Mouse (Mus musculus): ENCODE results near the gene Cdyl.

Gene Cdyl

DNA sequence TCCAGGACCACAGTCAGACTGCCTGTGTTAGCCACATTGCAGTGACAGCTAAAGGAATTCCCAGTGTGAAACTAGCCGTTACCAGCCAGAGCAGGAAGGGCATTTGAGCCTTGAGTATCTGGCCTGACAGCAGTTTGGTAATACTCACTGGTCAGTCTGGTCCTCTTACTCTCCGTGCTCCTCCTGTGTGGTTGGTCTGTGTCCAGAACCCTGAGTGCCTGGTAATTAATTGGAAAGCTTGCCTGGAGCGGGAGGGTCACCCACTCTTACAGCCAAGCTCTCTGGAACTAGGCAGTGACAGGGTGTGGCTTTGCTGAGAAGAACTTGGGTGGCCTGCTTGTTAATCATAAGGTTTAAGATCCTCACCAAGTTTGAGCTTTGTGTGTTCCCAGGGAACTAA lies 189.1 kb downstream of the Cdyl start:
- peak; percentile 55 for DNase-seq

DNA sequence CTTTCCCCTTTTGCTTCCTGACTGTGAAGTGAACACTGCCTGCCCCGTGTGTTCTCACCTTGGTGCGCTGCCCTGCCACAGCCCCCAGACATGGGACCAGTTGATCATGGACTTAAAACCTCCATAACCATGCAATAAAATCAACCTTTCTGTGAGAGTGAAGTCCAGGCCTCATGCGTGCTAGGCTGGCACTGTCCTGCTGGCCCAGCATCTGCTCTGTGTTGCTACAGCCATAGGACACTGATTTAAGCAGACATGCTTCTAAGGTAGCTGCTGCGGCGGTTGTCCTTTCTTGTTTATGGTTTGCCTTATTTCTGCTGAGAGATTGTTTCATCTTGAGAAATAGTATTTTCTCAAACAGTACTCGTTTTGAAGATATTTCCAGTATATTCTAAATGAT lies 191.9 kb downstream of the Cdyl start:
- DNase-seq = peak; percentile 32

DNA sequence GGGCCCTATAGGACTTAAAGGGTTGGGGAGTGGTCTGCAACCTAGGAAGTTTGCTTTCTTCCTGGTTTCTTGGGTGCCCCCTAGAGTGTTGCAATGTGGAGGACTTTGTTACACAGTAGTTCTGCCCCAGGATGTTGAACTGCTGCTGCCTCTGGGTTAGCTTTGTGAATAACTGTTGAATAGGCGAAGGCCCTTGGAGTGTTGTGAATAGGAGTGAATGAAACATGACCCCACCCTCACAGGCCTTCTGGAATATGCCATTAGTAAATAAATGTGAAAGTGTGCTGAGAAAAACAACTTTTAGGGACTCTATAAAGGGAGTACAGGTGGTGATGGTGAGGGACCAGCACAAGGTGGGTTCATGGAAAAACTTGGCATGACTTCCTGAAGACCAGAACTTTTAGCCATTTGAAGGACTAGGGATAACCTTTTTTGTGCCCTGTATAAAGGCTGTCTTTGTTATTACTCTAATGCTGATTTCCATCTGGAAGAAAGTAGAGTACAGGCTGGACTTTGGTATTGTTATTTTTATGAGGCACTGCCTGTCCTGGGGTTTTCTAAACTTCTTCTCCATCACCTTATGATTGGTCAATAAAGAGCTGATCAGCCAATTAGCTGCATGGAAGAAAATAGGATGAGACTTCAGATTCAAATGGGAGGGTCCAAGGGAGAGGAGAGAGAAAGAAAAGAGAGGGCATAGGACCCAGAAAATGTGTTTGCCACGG lies 193.4 kb downstream of the Cdyl start:
- DNase-seq = no peak

DNA sequence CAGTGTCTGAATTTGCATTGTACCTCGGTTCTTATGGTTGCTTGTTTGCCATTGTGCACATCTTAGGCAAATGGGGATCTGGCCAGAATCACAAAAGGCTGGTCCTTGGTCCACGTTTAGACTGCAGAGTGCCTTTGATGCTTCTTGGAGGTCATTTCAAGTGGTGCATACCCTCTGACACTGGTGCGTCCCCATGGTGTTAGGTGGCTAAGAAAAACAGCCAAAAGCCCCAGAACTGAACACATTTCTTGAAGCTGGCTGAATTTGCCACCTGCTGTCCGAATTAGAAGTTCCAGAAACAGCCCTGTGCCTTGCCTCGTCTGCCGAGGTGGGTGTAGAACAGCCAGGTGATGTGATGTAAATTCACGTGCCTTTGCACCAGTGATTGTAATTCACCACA lies 197.9 kb downstream of the Cdyl start:
- no peak for DNase-seq

DNA sequence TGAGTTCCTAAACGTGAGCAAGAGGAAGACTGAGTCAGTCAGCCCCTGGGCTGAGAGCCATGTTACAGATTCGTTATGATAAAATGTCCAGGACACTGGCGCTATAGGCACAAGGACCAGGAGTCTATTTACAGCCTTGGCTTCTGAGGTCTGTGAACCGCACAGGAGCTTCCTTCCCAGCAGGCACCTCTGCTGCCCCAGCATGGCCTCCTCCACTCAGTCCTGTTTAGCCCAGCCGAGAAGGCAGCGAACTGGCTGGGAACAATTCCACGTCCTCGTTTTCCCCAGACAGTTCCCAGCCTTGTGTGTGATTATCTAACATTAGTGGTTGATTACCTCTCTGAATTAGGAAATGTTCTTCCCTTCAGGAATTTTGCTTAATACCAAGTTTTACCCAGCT lies 201.3 kb downstream of the Cdyl start:
- peak; percentile 45 for DNase-seq

DNA sequence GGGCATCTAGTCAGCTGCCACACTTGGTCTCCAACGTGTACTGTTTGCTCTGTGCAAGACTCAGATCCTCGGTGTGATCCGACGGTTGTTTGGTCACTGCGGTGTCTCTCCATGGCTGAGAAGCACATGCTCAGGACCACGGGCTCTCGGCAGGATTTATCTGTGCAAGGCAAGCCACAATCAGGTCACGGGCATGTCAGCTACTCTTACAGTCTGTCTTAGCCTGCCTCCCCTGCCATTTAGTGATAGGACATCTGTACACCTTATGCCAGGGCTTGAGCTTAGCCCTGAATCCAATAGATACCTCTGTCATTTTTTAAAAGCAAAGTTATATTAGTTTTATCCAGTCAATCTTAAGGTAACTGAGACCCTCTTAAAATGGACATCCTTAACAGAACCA lies 211.0 kb downstream of the Cdyl start:
- DNase-seq = no peak

DNA sequence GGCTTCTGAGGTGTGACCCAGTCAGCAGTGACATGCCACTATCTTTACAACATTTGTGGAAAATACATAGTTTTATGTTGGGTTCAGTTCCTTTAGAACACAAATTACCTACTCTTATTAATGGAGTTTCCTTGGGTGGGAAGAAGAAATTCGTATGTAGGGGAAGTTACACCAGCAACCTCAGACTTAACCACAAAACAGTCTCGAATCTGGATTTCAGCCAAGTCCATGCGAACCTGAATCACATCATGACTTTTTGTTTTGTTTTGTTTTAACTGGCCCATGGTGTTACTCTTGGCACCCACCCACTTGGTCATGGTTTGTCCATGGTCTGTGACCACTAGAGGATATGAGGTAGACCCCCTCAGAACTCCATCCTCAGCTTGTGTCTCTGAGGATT lies 211.5 kb downstream of the Cdyl start:
- DNase-seq = no peak

DNA sequence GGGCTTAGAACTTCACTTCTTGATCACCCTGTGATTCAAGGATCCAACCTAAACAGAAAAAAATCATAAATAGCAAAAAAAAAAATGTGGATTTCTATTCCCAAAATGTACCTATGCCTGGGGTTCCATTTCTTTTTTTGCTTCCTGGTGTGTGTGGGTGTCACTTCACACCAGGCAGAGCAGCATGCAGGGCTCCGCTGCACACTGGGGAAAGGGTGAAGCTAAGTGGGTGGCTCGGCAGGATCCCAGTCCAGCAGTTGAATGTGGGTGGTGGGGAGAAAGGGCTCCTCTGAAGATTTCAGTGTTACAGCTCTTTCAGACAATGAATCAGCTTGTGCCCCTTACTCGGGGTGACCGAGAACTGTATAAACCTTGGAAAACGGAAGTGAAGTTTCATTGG lies 215.8 kb downstream of the Cdyl start:
- no peak for DNase-seq

DNA sequence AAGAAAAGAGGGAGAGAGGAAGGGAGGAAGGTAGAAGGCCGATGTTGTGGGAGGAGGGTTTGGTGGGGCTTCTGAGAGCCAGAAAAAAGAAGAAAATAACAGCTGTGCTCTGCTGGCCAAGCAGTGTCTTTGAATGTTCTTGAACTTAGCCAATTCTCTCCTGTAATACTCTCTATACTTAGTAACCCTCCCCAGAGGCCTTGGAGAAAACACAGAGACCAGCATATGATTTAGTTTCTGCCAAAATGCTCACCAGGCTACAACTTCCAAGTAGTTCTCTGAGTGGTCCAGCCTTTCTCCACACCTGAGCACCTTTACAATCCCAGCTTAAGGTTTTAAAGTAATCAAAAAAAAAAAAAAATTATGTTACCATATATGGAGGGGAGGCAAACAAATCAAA lies 218.6 kb downstream of the Cdyl start:
- DNase-seq = no peak

DNA sequence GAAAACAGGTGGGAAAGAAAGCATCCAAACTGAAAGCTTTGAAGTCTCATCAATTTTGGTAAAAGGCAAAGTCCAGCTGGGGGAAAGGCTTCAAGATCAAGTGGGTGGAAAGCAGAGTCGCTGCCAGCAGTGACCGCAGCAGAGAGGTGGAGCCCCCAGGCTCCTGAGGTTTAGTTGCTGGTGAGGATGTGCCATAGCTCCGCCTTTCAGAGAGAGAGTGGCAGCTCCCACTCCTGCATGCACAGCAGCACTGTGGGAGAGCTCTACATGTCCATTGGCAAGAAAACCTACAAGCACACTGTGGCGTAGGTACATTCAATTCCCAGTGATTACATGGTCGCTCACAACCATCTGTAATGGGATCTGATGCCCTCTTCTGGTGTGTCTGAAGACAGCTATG lies 219.4 kb downstream of the Cdyl start:
- no peak for DNase-seq

DNA sequence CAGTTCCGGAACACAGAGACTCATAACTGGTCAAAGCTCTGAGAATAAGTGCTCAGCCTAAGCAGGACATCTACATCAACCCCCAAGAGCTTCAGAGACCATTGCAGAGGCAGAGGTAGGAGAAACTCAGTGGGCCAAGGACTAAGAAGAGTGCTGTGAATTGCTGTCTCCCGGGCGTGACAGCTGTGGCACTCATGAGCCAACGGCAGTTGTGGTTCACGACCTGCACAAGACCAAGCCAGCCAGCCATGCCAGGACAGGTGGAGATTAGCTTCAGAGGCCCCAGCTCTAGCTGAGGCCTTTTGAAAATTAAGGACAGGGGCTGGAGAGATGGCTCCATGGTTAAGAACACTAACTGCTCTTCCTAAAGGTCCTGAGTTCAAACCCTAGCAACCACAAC lies 219.9 kb downstream of the Cdyl start:
- DNase-seq = no peak

DNA sequence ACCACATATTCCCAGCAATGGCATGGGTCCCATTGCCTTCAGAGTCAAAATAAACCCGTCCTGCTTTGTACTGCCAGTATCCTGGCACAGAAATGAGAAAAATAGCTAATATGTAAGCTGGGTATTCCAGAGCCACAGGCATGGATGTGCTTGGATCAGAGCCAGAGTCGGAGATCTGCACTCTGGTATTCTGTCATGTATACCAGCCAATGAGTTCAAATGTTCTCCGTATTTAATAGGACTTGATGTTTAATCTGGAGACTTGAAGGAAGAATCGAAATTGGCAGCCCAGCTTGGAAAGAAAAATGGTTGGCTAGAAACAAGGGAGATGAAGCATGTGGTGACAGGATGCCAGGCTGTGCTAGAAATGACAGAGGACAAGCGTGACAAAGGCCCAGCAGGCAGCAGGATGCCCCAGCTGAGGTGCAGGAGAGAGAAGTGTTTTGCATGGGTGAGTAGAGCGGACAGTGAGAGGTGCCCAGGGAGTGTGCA lies 221.0 kb downstream of the Cdyl start:
- DNase-seq = no peak

DNA sequence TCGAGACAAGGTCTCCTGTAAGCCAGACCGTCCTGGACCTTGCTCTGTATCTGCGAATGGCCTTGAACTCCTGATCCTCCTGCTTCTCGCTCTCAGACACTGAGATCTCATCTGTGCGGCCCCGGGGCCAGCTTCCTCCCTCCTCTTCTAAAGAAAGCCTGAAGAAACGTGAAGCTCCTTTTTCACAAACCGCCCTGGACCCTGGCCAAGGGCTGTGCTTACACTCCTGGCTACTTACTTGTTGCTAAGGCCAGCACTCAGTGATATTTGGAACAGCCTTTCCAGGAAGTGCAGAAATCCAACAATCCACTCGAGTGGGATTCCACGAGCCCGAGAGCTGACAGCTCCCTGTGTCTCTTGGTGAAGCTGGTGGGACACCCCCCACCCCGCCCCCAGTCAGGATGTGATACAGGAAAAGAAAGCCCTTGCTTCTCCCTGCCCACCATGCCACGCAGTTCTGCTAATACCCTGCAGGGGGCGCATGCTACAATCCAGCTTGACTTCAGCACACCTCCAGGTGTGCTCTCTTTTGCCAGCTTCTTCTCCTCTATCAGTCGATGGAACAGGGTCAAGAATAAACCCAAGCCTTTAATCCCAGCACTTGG lies 226.6 kb downstream of the Cdyl start:
- DNase-seq = no peak

DNA sequence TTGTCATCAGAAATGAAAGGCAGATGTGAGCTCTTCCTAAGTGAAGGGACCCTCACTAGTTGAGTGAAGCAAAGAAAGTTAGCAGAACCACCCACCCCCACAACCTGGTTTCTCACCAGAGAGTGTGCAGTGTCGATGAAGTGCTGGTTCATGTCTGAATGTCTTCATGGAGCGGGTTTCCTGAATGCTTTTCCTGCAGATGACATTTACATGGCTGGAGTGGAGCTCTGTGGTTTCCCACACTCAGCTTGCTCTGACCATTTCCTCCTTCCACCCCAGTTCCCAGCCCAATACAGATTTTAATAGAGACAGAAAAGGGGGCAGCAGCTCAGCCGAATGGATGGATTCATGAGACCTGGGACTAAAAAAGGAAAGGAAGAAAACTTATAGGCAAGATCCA lies 233.2 kb downstream of the Cdyl start:
- DNase-seq = no peak

DNA sequence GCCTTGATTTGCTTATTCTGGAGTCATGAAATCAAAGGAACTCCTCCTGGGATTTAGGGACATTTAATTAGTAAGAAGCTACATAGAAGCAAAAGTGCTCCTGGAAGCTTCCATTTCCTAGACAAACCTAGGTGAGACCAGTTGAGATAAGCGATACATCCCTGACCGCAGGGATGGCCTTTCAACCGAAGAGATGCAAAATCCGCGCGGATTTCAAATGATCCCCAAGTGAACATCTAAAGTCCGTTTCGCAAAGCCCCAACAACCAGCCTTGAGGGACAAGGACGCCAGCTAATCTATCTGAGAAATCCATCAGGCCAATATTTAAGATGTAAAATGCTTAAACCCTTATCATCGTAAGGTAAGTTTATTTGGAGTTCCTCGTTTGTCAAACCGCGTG lies 245.7 kb downstream of the Cdyl start:
- no peak for DNase-seq

DNA sequence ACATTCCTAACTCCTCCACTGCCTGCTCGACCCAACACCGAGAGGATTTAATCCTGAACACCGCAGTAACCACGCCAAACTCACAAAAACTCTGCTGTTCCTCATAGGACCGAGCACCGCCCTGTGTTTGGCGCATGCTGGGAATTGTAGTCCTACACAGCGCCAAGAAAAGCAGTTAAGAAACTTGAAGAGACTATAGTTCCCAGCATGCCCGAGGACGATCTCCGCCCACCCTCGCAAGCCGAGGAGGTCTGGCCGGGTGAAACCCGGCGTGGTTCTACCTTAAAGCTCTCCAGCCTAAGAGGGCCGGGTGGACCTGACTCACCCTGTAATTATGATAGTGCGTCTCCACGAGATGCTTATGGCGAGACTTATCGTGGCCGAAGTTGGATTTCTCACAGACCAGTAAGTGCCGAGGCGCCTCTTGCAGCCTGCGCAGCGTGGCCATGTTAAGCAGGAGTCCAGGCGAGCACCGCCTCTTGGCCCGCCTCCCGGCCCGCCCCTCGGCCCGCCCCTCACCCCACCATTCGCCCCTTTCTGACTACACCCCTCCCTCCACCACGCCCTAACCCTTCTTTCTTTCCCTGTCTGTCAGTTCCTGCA lies 246.3 kb downstream of the Cdyl start, which contains the start of gene Rpp40:
Gene Rpp40 (minus strand): TSS at position 481 of the 603 bp plus-strand sequence.
- peak; percentile 90 for DNase-seq

DNA sequence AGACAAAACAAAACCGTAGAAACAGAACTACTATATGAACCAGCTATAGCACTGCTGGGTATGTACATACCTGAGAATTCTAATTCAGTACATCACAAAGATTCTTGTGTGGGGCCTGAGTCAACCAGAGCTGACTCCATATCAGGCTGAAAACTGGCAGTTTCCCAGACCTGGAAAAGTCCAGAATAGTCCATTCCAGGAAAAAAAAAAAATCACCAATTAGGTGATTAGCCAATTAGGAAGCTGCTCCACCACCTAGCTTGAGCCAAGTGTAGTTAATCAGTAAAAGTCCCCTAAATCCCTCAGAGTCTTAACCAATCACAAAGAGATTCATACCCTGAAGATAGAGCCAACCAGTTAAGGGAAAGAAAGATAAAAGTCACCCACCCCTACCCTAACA lies 251.8 kb downstream of the Cdyl start:
- DNase-seq = no peak

Data from cerebellum, adult 11-12 months (tissue).